Mouse (Mus musculus) embryonic facial prominence, embryonic 11.5 days (tissue): ENCODE data around the gene Ddx1. TPM values are rescaled to one million over a fixed set of nuclear protein-coding genes. Genes with fewer than 3 reads are reported as not detected.

Experiments used
- ATAC-seq: fragments of 200-750 bp; cut with Nextera tagmentation; replicated peaks from 2 replicates; pipeline ENCODE4 v1.8.0; 2017; ENCODE audit warnings: low read depth; ENCODE audit not compliant: insufficient number of reproducible peaks, low FRiP score, low TSS enrichment
- DNase-seq: peaks from one replicate; pipeline ENCODE4 v3.0.0-alpha.2; 2015; ENCODE audit warnings: low spot score
- H3K27ac ChIP-seq: fragments of 300-500 bp; sonication (generic); replicated peaks from 2 replicates; pipeline ENCODE4 v1.5.1; 2014; ENCODE audit warnings: mild to moderate bottlenecking, low read depth, low read length, control low read depth
- H3K27me3 ChIP-seq: fragments of 300-500 bp; sonication (generic); 2 replicates; pipeline ENCODE4 v1.6.1; 2014; ENCODE audit warnings: mild to moderate bottlenecking, low read length, moderate library complexity, mixed read lengths; ENCODE audit not compliant: control insufficient read depth, insufficient read depth
- H3K36me3 ChIP-seq: fragments of 300-500 bp; sonication (generic); replicated peaks from 2 replicates; pipeline ENCODE4 v1.6.1; 2014; ENCODE audit warnings: low read depth, mild to moderate bottlenecking, low read length, moderate library complexity, mixed read lengths; ENCODE audit not compliant: control insufficient read depth, insufficient read depth
- H3K4me1 ChIP-seq: fragments of 300-500 bp; sonication (generic); 2 replicates; pipeline ENCODE4 v1.6.1; 2014; ENCODE audit warnings: low read length, mixed read lengths; ENCODE audit not compliant: control insufficient read depth, insufficient read depth
- H3K4me2 ChIP-seq: fragments of 300-500 bp; sonication (generic); 2 replicates; pipeline ENCODE4 v1.6.1; 2014; ENCODE audit warnings: low read depth, mild to moderate bottlenecking, control low read depth, low read length, moderate library complexity
- H3K4me3 ChIP-seq: fragments of 300-500 bp; sonication (generic); 2 replicates; pipeline ENCODE4 v1.5.1; 2014; ENCODE audit warnings: low read depth, low read length, control low read depth
- H3K9ac ChIP-seq: fragments of 300-500 bp; sonication (generic); replicated peaks from 2 replicates; pipeline ENCODE4 v1.6.1; 2014; ENCODE audit warnings: mild to moderate bottlenecking, control low read depth, low read length
- H3K9me3 ChIP-seq: fragments of 300-500 bp; sonication (generic); replicated peaks from 2 replicates; pipeline ENCODE4 v1.6.1; 2016; ENCODE audit warnings: mild to moderate bottlenecking, low read length, inconsistent platforms, mixed read lengths; ENCODE audit not compliant: control insufficient read depth
- WGBS: fragments of 180-500 bp; shearing (Covaris S2); extraction: QIAGEN DNeasy Blood & Tissue Kit; methylation state at CpG from one replicate; pipeline ENCODE4 v1.1.7; 2014; 5-methylcytosine and 5-hydroxymethylcytosine counted together
- polyA plus RNA-seq: library from polyadenylated mRNA; unstranded; fragments of >200 nt; fragmentation: Nextera tagmentation; extraction: Ambion mirVana; gene quantifications from 2 replicates; pipeline ENCODE4 v1.2.1, GENCODE M21; 2014

Ddx1 gene
- polyA plus RNA-seq, 1 experiment from 2014 or later: 216 TPM

- H3K9ac ChIP-seq: no peak overlapping the region
- H3K4me3 ChIP-seq: no peak overlapping the region
- no peak for ATAC-seq
- H3K27ac ChIP-seq: no peak overlapping the region
- 87% methylated on average over 1 of the region's 1 CpGs for WGBS
- no peaks in the 10 kb centered on the region for H3K4me1 ChIP-seq
- no peaks in the 10 kb centered on the region for H3K27me3 ChIP-seq
- no peaks in the 10 kb centered on the region for H3K36me3 ChIP-seq
- no peak for DNase-seq
- no peaks in the 10 kb centered on the region for H3K9me3 ChIP-seq
- no peak overlapping the region for H3K4me2 ChIP-seq
These were observed 80.9 kb downstream of the Ddx1 start for GRCm38 (mm10) chr12:13168073-13168472.

GRCm38 (mm10) chr12:13167116-13167515 lies 81.9 kb downstream of the Ddx1 start:
- Histone ChIP-seq H3K4me2 (no peak overlapping the region), H3K36me3 (no peaks in the 10 kb centered on the region), H3K4me1 (no peaks in the 10 kb centered on the region), H3K9ac (no peak overlapping the region), H3K4me3 (no peak overlapping the region), H3K9me3 (no peaks in the 10 kb centered on the region), H3K27ac (no peak overlapping the region), H3K27me3 (no peaks in the 10 kb centered on the region)
- DNase-seq (no peak), ATAC-seq (no peak)
- 85% methylated on average over 5 of the region's 5 CpGs for WGBS

Other genes starting within 250 kb of the Ddx1 start
- gene Nbas, start 19.9 kb upstream of the Ddx1 start, polyA plus RNA-seq: 14.3 and 14.9 TPM in 2 replicates